Mouse (Mus musculus) ES-E14 (cell line): ENCODE measurements around the gene Hoxb4. TPM values are rescaled to one million over a fixed set of nuclear protein-coding genes. Genes with fewer than 3 reads are reported as not detected.

Experiments used
- DNase-seq: peaks from one replicate; pipeline ENCODE4 v3.0.0-alpha.2; 2013; ENCODE audit warnings: low read depth, low spot score
- H3K27ac ChIP-seq: 2 replicates; pipeline ENCODE4 v1.5.1; 2012; ENCODE audit warnings: low read depth, mild to moderate bottlenecking, low read length, moderate library complexity, mixed read lengths; ENCODE audit not compliant: poor library complexity, insufficient read depth, severe bottlenecking
- H3K36me3 ChIP-seq: 2 replicates; pipeline ENCODE4 v1.6.1; 2012; ENCODE audit warnings: mild to moderate bottlenecking, low read length, moderate library complexity, mixed read lengths; ENCODE audit not compliant: control insufficient read depth, poor library complexity, insufficient read depth, severe bottlenecking
- H3K4me1 ChIP-seq, 2 experiments: fragments of 150-350 bp in 1 of 2; sonication (generic) in 1 of 2; 2 replicates each; pipeline ENCODE4 v1.6.1; 2012; ENCODE audit warnings: low read length in 2 of 2, mild to moderate bottlenecking in 1 of 2, mixed read lengths in 1 of 2; ENCODE audit not compliant: control insufficient read depth in 2 of 2, insufficient read depth in 2 of 2, poor library complexity in 1 of 2
- H3K4me3 ChIP-seq, 2 experiments: fragments of 150-350 bp in 1 of 2; sonication (generic) in 1 of 2; 2 replicates each; pipeline ENCODE4 v1.5.1; 2012; ENCODE audit warnings: low read length in 2 of 2, low read depth in 1 of 2, mild to moderate bottlenecking in 1 of 2, mixed read lengths in 1 of 2; ENCODE audit not compliant: insufficient read depth in 1 of 2, poor library complexity in 1 of 2, severe bottlenecking in 1 of 2
- H3K9ac ChIP-seq: 2 replicates; pipeline ENCODE4 v1.6.1; 2012; ENCODE audit warnings: low read depth, mild to moderate bottlenecking, low read length, mixed read lengths; ENCODE audit not compliant: poor library complexity, insufficient read depth, severe bottlenecking
- H3K9me3 ChIP-seq: fragments of 150-350 bp; sonication (generic); 2 replicates; pipeline ENCODE4 v1.6.1; 2012; ENCODE audit warnings: low read depth, mild to moderate bottlenecking, low read length; ENCODE audit not compliant: control insufficient read depth, insufficient read depth
- CHD2 ChIP-seq: IDR thresholded peaks from 2 replicates; pipeline ENCODE4 v1.6.1; 2014; ENCODE audit warnings: mild to moderate bottlenecking, low read depth, low read length, inconsistent platforms
- HCFC1 ChIP-seq: IDR thresholded peaks from 2 replicates; pipeline ENCODE4 v1.6.1; 2012; ENCODE audit warnings: low read length, inconsistent platforms, borderline replicate concordance; ENCODE audit not compliant: insufficient read depth
- MAFK ChIP-seq: IDR thresholded peaks from 2 replicates; pipeline ENCODE4 v1.6.1; 2014; ENCODE audit warnings: mild to moderate bottlenecking, low read depth, low read length, inconsistent platforms; ENCODE audit not compliant: insufficient read depth
- ZC3H11A ChIP-seq: IDR thresholded peaks from 2 replicates; pipeline ENCODE4 v1.6.1; 2012; ENCODE audit warnings: low read depth, mild to moderate bottlenecking, inconsistent platforms, low read length, borderline replicate concordance
- ZNF384 ChIP-seq: IDR thresholded peaks from 2 replicates; pipeline ENCODE4 v1.6.1; 2012; ENCODE audit warnings: low read depth, low read length, inconsistent platforms
- in situ Hi-C, 2 experiments: fragments of 600-800 bp; cut with MboI; formaldehyde crosslinking; loops; one replicate each; pipeline ENCODE4 v1.15.1; 2025; ENCODE audit warnings: low sequenced_read_pairs in 2 of 2, inconsistent platforms in 1 of 2; ENCODE audit not compliant: unreplicated experiment in 2 of 2
- total RNA-seq: library from RNA; depleted of rRNA; stranded (reverse); fragments of 300-350 nt; gene quantifications from 2 replicates; pipeline ENCODE4 v1.2.3, GENCODE M21; 2012

Hoxb4 gene
- total RNA-seq, 1 experiment: 1.2 TPM

DNA sequence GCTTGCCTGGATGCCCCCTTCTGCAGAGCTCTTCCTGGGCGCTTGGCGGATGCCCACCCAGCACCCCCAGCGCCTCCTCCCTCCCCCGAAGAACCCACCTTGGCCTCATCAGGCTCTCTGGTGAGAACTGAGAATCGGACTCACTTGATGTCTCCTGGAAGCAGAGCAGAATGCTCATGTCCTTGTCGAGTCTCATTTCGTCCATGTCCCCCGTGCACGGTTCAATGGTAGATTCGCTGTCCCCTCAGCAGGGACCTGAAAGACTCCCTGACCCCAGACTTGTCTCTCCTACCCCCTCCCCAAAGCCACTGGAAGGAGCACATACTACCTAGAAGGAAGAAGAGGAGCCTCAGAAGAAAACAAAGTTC lies 17.0 kb upstream of the Hoxb4 start:
- H3K27ac ChIP-seq: no peak overlapping the region
- peaks cover 0 to 3% of the 10 kb centered on the region in 2 experiments; a peak in 1 of 4 replicates for H3K4me1 ChIP-seq
- in situ Hi-C loops: loop anchor here in 1 of 2 experiments (10.0 kb wide), 1 partner anchor 254 kb away; no protein-coding TSS in a partner anchor
- H3K9me3 ChIP-seq: no peaks in the 10 kb centered on the region
- peak overlapping the region in 1 of 2 experiments; percentile 35; a peak in 1 of 4 replicates for H3K4me3 ChIP-seq
- DNase-seq: no peak
- H3K9ac ChIP-seq: no peak overlapping the region
- TF ChIP-seq MAFK: no peak
- no peak for TF ChIP-seq CHD2
- TF ChIP-seq ZNF384: no peak
- H3K36me3 ChIP-seq: no peaks in the 10 kb centered on the region

- TF ChIP-seq MAFK (no peak), ZC3H11A (no peak), CHD2 (no peak), HCFC1 (no peak), ZNF384 (no peak)
- no peak overlapping the region for H3K4me3 ChIP-seq
- peaks cover 0 to 3% of the 10 kb centered on the region in 2 experiments; a peak in 1 of 4 replicates for H3K4me1 ChIP-seq
- DNase-seq: no peak
- no peak overlapping the region for H3K27ac ChIP-seq
- H3K9me3 ChIP-seq: no peaks in the 10 kb centered on the region
- H3K36me3 ChIP-seq: no peaks in the 10 kb centered on the region
- in situ Hi-C loops: loop anchor here in 1 of 2 experiments (10.0 kb wide), 1 partner anchor 253 kb away; no protein-coding TSS in a partner anchor
- H3K9ac ChIP-seq: no peak overlapping the region
Observed at GRCm38 (mm10) chr11:96301837-96302236, 16.2 kb upstream of the Hoxb4 start.

DNA sequence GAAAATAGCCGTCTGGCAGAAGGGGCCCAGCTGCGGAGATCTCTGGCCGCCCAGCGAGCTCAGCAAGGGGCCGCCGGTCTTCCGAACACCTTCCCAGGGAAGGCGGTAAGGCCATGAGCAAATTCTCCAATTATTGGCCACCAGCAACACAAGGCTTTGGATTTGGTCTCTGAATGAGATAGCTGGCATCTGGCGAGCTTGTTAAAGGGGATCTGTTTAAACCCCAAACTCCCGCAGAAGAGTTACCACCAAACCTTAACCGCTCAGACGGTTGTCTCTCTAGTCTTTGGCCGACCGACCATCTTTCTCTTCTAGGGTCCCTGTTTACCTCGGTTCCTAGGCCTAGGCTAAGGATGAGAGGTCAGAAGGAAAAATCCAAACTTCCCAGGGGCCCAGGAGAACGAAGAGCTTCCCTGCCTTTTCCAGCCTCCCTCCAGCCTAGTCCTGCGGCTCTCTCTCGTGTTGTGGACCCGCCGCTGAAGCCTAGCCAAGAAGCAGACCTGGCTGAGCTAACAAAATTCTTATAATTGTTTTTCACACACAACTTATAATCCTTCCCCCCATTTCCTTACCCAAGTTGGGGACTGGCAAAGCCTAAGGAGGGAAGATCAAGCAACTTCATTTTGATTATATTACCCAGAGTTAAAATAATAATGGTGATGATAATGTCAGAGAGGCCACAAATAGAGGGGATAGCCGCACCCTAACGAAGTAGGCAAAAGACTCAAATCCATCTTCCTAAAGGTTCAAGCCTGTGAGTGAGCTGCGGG lies 15.5 kb upstream of the Hoxb4 start:
- H3K9ac ChIP-seq: no peak overlapping the region
- H3K9me3 ChIP-seq: no peaks in the 10 kb centered on the region
- no peaks in the 10 kb centered on the region for H3K36me3 ChIP-seq
- no peak for DNase-seq
- H3K4me1 ChIP-seq: peaks cover 0 to 3% of the 10 kb centered on the region in 2 experiments; a peak in 1 of 4 replicates
- H3K27ac ChIP-seq: no peak overlapping the region
- H3K4me3 ChIP-seq: no peak overlapping the region
- in situ Hi-C loops: loop anchor here in 1 of 2 experiments (10.0 kb wide), 1 partner anchor 252 kb away; no protein-coding TSS in a partner anchor
- TF ChIP-seq MAFK: no peak
- no peak for TF ChIP-seq HCFC1
- TF ChIP-seq ZNF384: no peak
- no peak for TF ChIP-seq ZC3H11A
- no peak for TF ChIP-seq CHD2

- TF ChIP-seq ZNF384 (no peak), MAFK (no peak), CHD2 (no peak), ZC3H11A (no peak), HCFC1 (no peak)
- no peaks in the 10 kb centered on the region for H3K36me3 ChIP-seq
- H3K4me1 ChIP-seq: peaks cover 0 to 3% of the 10 kb centered on the region in 2 experiments; a peak in 1 of 4 replicates
- DNase-seq: no peak
- H3K9ac ChIP-seq: no peak within 1 kb of the TSS
- H3K27ac ChIP-seq: no peak within 1 kb of the TSS
- H3K4me3 ChIP-seq: peak within 1 kb of the TSS; percentile 1 to 13; a peak in 1 of 4 replicates
- in situ Hi-C loops: loop anchor here in 1 of 2 experiments (10.0 kb wide), 1 partner anchor 251 kb away; no protein-coding TSS in a partner anchor
- H3K9me3 ChIP-seq: no peaks in the 10 kb centered on the region
Observed at GRCm38 (mm10) chr11:96303151-96304099, 14.6 kb upstream of the Hoxb4 start, which contains the start of gene Hoxb5. Gene Hoxb5 (plus strand): TSS chr11:96303336.
